Mouse (Mus musculus): Measurements from ENCODE around the gene Stpg1.

GRCm38 (mm10) chr4:135573251-135573808, 78.7 kb downstream of the Stpg1 start, which contains the start of gene Grhl3:
- no peak for TF ChIP-seq TAL1 (IDR thresholded peaks at IDR 0.05; ENCODE audit: low read length)
- TF ChIP-seq GATA1 (IDR thresholded peaks at IDR 0.05; ENCODE audit: low read length): no peak
